Mouse (Mus musculus) neural tube, embryonic 11.5 days (tissue): ENCODE results near the gene Csrnp1. TPM values are rescaled to one million over a fixed set of nuclear protein-coding genes. Genes with fewer than 3 reads are reported as not detected.
"Not testable (repeated sequence)": the region's sequence is repeated elsewhere in the genome, so short reads cannot be mapped to it uniquely, and the experiment has no call there.

Experiments used
- ATAC-seq: fragments of 200-750 bp; cut with Nextera tagmentation; 2 replicates; pipeline ENCODE4 v1.8.0; 2017; ENCODE audit warnings: moderate number of reproducible peaks, mild to moderate bottlenecking, moderate TSS enrichment, moderate library complexity; ENCODE audit not compliant: insufficient read depth, low FRiP score, low TSS enrichment
- DNase-seq: peaks from one replicate; pipeline ENCODE4 v3.0.0-alpha.2; 2015; ENCODE audit warnings: low spot score
- H3K27ac ChIP-seq: fragments of 300-500 bp; sonication (generic); 2 replicates; pipeline ENCODE4 v1.5.1; 2014; ENCODE audit warnings: low read depth, mild to moderate bottlenecking, low read length
- H3K27me3 ChIP-seq: fragments of 300-500 bp; sonication (generic); 2 replicates; pipeline ENCODE4 v1.6.1; 2014; ENCODE audit warnings: mild to moderate bottlenecking, low read length, mixed read lengths; ENCODE audit not compliant: control insufficient read depth, insufficient read depth
- H3K36me3 ChIP-seq: fragments of 300-500 bp; sonication (generic); 2 replicates; pipeline ENCODE4 v1.6.1; 2014; ENCODE audit warnings: mild to moderate bottlenecking, low read length, moderate library complexity, mixed read lengths; ENCODE audit not compliant: control insufficient read depth, insufficient read depth
- H3K4me1 ChIP-seq: fragments of 300-500 bp; sonication (generic); 2 replicates; pipeline ENCODE4 v1.6.1; 2014; ENCODE audit warnings: low read length, mixed read lengths; ENCODE audit not compliant: control insufficient read depth, insufficient read depth
- H3K4me2 ChIP-seq: fragments of 300-500 bp; sonication (generic); 2 replicates; pipeline ENCODE4 v1.6.1; 2014; ENCODE audit warnings: low read depth, mild to moderate bottlenecking, moderate library complexity
- H3K4me3 ChIP-seq: fragments of 300-500 bp; sonication (generic); 2 replicates; pipeline ENCODE4 v1.5.1; 2014; ENCODE audit warnings: low read depth, low read length
- H3K9ac ChIP-seq: fragments of 300-500 bp; sonication (generic); 2 replicates; pipeline ENCODE4 v1.6.1; 2014; ENCODE audit warnings: mild to moderate bottlenecking, low read length
- H3K9me3 ChIP-seq: fragments of 300-500 bp; sonication (generic); 2 replicates; pipeline ENCODE4 v1.6.1; 2016; ENCODE audit warnings: low read length; ENCODE audit not compliant: control insufficient read depth
- WGBS: fragments of 180-500 bp; shearing (Covaris S2); extraction: QIAGEN DNeasy Blood & Tissue Kit; methylation state at CpG from one replicate; pipeline ENCODE4 v1.1.7; 2014; 5-methylcytosine and 5-hydroxymethylcytosine counted together
- polyA plus RNA-seq: library from polyadenylated mRNA; unstranded; fragments of >200 nt; fragmentation: Nextera tagmentation; extraction: Ambion mirVana; gene quantifications from 2 replicates; pipeline ENCODE4 v1.2.1, GENCODE M21; 2014

Csrnp1 gene
- polyA plus RNA-seq, 1 experiment from 2014 or later, result 1.3 TPM

- Histone ChIP-seq H3K9ac (no peak overlapping the region), H3K27ac (no peak overlapping the region), H3K4me2 (no peak overlapping the region), H3K9me3 (no peaks in the 10 kb centered on the region), H3K4me1 (no peaks in the 10 kb centered on the region), H3K36me3 (no peaks in the 10 kb centered on the region), H3K4me3 (no peak overlapping the region), H3K27me3 (no peaks in the 10 kb centered on the region)
- no peak for ATAC-seq
- 75% methylated on average over 5 of the region's 5 CpGs for WGBS
- DNase-seq, result no peak
Observed at GRCm38 (mm10) chr9:120021164-120021563, 36.7 kb upstream of the Csrnp1 start.

DNA sequence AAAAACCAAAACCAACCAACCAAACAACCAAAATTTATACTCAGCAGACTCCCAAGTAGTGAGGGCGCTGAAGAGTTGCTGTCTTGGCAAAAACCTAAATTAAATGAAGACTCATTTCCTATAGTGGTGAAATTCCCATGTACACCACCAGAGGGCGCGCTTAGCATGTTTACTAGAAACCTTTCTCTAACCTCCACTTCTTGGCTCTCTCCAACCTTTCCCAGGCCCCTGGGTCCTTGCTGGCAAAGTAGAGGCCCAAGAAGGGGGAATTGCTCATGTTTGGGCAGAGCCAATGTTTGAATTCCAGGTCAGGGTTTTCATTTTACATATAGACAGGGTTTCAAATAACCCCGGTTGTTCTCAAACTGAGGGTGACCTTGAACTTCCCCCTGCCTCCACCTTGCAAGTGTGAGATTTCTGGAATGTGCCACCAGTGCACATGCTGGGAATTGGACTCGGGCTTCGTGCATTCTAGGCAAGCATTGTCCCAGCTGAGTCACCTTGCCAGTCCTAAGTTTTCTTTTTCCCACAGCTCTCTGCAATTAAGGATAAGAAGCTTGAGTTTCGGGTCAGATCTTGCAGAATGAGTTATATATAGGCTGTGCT is 35.9 kb upstream of the Csrnp1 start:
- 50% methylated on average over 7 of the region's 7 CpGs for WGBS
- H3K4me1 ChIP-seq, result no peaks in the 10 kb centered on the region
- ATAC-seq (no peak), DNase-seq (peak; percentile 72)
- H3K9me3 ChIP-seq, result no peaks in the 10 kb centered on the region
- H3K27me3 ChIP-seq, result no peaks in the 10 kb centered on the region
- H3K4me3 ChIP-seq, result no peak overlapping the region
- H3K36me3 ChIP-seq, result no peaks in the 10 kb centered on the region
- no peak overlapping the region for H3K4me2 ChIP-seq
- no peak overlapping the region for H3K9ac ChIP-seq
- no peak overlapping the region for H3K27ac ChIP-seq

DNA sequence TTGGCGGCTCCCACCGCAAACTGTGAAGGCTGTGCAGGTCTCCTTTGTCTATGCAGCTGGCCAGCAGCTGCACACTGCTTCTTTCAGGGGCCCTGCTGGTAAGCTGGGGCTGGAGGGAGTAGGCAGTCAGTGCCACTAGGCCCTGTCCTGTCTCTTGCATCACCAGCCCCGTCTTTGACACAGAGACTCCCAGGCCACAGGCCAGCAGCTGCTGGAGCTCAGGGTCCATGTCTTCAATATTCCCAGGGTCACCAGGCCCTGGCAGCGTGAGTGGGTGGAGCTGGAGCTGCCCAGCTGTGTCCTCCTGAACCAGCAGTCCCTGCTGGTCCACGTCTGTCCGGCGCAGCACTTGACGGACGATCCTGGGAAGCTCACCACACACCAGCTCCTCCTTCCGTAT is 32.5 kb upstream of the Csrnp1 start:
- Histone ChIP-seq H3K9ac (no peak overlapping the region), H3K36me3 (no peaks in the 10 kb centered on the region), H3K4me2 (no peak overlapping the region), H3K4me3 (no peak overlapping the region), H3K27me3 (no peaks in the 10 kb centered on the region), H3K27ac (no peak overlapping the region), H3K9me3 (no peaks in the 10 kb centered on the region), H3K4me1 (no peaks in the 10 kb centered on the region)
- no peak for ATAC-seq
- DNase-seq, result no peak
- WGBS, result 71% methylated on average over 10 of the region's 10 CpGs

DNA sequence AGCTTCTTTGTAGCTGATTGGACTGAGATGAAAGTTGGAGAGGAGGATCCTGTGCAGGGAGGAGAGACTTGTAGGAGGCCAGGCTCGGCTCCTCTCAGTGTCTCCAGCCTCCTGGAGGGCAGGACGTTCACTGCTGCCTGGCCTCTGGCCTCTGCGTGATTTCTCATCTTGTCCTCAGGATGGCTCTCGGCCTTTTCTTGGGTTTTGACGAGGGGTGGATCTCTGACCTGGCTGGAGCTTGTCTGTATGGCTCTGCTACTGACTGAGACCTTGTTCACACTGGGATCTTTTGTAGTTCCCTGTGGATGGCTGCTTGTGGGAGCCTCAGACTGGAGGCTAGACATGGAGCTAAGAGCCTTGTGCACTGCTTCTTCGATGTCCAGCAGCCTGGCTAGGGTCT is 30.4 kb upstream of the Csrnp1 start:
- WGBS, result 46% methylated on average over 6 of the region's 6 CpGs
- no peaks in the 10 kb centered on the region for H3K9me3 ChIP-seq
- no peaks in the 10 kb centered on the region for H3K36me3 ChIP-seq
- no peak overlapping the region for H3K4me2 ChIP-seq
- no peak for ATAC-seq
- H3K27me3 ChIP-seq, result no peaks in the 10 kb centered on the region
- H3K27ac ChIP-seq, result no peak overlapping the region
- no peak overlapping the region for H3K9ac ChIP-seq
- DNase-seq, result no peak
- H3K4me1 ChIP-seq, result peaks cover 2% of the 10 kb centered on the region; the same call in 1 of the 2 replicates
- no peak overlapping the region for H3K4me3 ChIP-seq

DNA sequence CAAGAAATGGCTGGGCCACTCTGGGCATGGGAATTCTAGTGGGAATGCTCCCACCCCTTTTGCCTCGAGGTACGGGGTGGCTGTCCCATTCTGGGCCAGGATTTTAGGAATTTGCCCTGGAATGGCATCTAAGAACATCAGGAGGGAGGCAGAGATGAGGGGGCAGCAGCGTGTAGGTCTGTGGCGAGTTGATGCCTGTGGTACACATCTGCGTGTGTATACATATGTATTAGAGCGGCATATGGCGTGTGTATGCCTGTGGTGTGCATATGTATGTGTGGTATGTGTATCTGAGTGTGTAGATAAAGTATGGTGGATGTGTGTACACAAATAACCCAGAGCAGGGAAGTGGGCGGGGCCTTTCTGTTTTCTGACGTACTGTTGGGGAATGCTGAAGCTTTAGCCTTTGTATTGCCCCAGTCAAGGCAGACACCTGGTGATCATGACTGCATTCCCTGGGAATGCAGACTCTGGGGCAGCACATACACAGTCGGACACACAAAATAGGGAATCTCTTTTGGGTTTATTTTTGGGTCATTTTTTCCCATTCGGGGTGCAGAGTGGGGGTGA is 28.9 kb upstream of the Csrnp1 start:
- Histone ChIP-seq H3K9me3 (no peaks in the 10 kb centered on the region), H3K27ac (no peak overlapping the region), H3K4me1 (peaks cover 2% of the 10 kb centered on the region; the same call in 1 of the 2 replicates), H3K4me2 (no peak overlapping the region), H3K36me3 (no peaks in the 10 kb centered on the region), H3K27me3 (no peaks in the 10 kb centered on the region), H3K4me3 (no peak overlapping the region), H3K9ac (no peak overlapping the region)
- WGBS, result 77% methylated on average over 11 of the region's 11 CpGs
- ATAC-seq (no peak), DNase-seq (no peak)

DNA sequence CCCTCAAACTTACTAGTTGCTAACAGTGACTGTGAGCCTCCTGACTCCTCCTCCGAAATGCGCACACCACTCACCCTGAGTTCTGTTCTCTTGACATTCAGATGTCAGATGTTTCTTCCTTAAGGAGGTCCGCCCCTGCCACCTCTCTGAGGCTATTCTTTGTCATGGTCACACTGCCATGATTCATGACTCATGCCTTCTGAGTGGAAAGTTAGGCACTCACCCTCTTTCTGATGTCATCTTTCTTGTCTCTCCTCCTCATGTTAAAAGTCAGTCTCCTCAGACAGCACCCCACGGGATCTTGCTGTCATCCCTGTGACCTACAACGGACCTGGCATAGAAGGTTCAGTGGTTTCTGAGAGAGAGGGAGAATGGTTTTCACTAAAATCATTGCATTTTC is 28.3 kb upstream of the Csrnp1 start:
- Histone ChIP-seq H3K4me1 (peaks cover 2% of the 10 kb centered on the region; the same call in 1 of the 2 replicates), H3K4me3 (no peak overlapping the region), H3K4me2 (no peak overlapping the region), H3K9ac (no peak overlapping the region), H3K9me3 (no peaks in the 10 kb centered on the region), H3K36me3 (no peaks in the 10 kb centered on the region), H3K27ac (no peak overlapping the region), H3K27me3 (no peaks in the 10 kb centered on the region)
- 86% methylated on average over 5 of the region's 5 CpGs for WGBS
- ATAC-seq (no peak), DNase-seq (no peak)

GRCm38 (mm10) chr9:120012161-120012560 is 27.7 kb upstream of the Csrnp1 start:
- not testable (repeated sequence) for H3K4me2 ChIP-seq, H3K27me3 ChIP-seq, DNase-seq, H3K9me3 ChIP-seq, H3K27ac ChIP-seq, H3K36me3 ChIP-seq, H3K4me3 ChIP-seq, H3K9ac ChIP-seq, ATAC-seq, H3K4me1 ChIP-seq
- 85% methylated on average over 6 of the region's 6 CpGs for WGBS

DNA sequence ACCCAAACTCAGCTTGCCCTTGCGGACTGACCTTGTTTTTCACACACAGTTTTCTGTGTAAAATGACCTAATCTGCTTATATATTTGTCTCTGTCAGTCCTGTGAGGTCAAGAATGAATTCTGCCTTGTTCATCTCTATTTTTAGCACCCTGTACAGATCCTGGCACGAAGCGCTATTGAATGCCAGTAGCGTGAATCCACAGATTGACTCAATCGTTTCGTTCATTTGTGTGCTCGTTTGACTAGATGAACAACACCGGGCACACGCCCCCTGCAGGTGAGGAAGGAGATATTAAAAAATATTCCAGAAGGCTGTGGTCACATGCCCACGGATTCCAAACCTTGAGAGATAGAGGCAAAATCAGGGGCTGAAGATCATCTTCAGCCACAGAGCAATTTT is 27.1 kb upstream of the Csrnp1 start:
- WGBS, result 2% methylated on average over 10 of the region's 10 CpGs
- H3K4me2 ChIP-seq, result peak overlapping the region; percentile 66
- H3K27me3 ChIP-seq, result no peaks in the 10 kb centered on the region
- H3K9me3 ChIP-seq, result no peaks in the 10 kb centered on the region
- no peaks in the 10 kb centered on the region for H3K36me3 ChIP-seq
- H3K9ac ChIP-seq, result no peak overlapping the region; the same call in 1 of the 2 replicates
- ATAC-seq (peak; percentile 36), DNase-seq (peak; percentile 74)
- H3K27ac ChIP-seq, result no peak overlapping the region
- peak overlapping the region; percentile 38 for H3K4me3 ChIP-seq
- H3K4me1 ChIP-seq, result peaks cover 2% of the 10 kb centered on the region; the same call in 1 of the 2 replicates
